Mouse (Mus musculus) cerebellum, postnatal 25 days (tissue): ENCODE results near the gene Ankdd1b.

Experiments used
- DNase-seq, 2 experiments: peaks; one replicate each; pipeline ENCODE4 v3.0.0; 2021; ENCODE audit warnings: mixed read lengths in 2 of 2

The Ankdd1b gene

DNA sequence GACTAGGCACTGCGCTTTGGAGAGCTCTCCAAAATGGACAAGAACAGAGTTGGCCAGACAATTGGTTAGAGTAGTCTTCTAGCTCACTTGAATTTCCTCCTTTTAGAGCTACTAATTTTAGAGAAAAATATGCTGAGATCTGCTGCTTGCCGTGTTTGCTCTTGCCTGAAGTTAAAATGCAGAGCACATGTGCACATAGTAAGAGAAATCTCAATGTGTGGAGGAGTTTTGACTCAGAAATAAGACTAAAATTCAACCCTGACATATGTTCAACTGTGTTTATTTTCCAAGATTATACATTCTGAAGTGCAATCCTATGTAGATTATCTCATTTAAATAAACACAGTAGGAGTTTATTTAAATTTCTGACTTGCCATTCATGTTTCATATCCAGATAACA lies 65.5 kb downstream of the Ankdd1b start:
- no peak for DNase-seq

DNA sequence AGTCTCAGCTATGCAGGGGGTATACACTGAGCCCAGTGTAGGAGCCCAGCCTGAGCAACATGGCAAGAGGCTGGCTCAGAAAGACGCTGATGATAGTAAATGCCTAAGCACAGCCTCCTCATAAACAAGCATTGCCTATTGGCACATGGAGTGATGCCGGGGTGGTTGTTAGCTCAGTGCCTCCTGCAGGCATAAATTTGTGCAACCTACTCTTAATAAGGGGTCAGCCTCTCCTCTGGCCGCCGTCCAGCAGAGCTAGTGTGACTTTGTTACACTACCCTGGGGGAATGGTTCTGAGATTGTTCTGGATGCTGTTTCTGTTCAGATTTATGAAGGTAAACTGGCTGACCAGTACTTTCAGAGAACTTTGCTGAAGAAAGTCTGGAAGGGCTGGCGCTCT lies 69.7 kb downstream of the Ankdd1b start:
- peak in 1 of 2 experiments; percentile 40 for DNase-seq

DNA sequence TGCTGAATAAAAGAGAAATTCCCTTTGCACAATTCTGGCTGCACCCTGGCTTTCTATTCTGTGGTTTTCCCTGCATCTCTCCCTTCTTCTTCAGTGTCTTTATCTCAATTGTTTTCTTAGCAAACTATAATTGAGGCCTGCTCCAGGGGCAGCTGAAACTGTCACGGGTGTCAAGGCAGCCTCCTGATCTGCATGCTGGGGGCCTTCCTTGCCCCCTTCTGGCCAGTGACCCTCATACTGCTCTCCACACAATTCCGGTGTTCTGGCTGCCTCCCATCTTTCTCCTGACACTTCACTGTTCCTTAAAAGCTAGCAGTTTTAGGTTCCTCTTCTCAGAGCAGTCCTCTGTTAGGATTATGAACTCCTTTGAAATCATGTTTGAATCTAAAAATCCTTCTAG lies 81.7 kb downstream of the Ankdd1b start:
- DNase-seq, result no peak

DNA sequence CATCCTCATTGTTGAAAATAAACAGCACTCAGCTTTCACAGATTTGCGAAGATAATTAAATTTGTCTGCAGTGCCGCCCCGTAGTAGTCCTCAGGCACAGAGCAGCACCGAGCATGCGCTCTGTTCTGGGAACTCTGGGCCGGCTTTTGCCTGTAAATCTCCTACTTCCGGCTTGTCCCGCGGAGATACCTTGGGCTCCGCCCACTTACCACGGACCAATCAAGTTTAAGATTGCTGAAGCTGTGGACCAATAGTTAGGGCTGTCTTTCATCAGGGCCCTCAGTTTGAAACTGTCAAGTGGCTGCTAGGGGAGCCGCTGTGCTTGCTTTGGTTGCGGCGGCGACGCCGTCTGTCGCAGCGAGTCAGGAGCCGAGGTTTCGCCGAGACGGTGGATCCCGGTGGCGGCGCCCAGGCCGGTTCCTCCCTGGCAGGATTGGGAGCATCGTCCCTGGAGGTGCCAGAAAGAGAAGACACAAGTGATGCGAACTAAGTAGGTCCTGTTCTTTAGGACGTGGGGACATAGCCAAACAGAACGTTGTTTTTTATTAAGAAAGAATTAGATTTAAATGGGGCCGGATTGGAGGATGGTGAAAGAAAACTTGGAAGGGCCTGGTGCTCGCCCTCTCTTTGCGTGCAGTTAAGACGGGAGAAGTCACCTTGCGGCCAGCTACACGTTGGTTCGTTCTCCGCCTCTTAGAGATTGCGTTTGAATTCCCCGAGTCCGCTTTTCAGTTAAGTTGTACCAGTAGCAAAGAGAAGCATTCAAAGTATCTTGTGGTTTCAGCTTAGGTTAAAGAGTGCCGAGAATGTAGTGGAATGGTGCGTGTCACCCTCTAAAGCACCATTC lies 82.7 kb downstream of the Ankdd1b start, which contains the start of gene Poc5:
Poc5 (plus strand) TSS at position 253 of the 847 bp plus-strand sequence.
- peak; percentile 98 to 100 for DNase-seq

DNA sequence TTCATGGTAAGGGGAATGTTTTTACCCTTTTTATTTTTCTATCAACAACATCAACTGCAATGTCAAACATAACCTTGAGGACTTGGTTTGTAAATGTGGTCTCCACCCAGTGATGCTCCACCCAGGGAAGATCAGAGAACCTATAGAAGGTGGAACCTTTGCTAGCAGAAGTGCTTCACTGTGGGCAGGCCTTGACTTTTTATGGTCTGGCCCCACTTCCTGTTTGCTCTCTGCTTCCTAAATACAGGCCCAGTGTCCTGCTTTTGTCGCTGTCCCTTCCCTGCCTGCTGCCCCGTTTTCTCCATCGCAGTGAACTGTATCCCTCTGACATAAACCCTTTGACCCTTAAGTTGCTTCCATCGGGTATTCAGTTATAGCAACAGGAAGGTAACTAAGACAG lies 93.1 kb downstream of the Ankdd1b start:
- no peak for DNase-seq

DNA sequence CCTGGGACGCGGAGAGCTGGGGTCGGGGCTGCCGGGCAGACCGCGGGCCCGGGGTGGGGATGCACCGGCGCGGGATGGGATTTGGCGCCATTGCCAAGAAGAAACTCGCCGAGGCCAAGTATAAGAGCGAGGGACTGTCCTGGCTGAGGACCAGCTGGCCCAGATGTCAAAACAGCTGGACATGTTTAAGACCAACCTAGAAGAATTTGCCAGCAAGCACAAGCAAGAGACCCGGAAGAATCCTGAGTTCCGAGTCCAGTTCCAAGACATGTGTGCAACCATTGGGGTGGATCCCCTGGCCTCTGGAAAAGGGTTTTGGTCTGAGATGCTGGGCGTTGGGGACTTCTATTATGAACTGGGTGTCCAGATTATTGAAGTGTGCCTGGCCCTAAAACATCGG lies 94.1 kb downstream of the Ankdd1b start:
- no peak for DNase-seq

DNA sequence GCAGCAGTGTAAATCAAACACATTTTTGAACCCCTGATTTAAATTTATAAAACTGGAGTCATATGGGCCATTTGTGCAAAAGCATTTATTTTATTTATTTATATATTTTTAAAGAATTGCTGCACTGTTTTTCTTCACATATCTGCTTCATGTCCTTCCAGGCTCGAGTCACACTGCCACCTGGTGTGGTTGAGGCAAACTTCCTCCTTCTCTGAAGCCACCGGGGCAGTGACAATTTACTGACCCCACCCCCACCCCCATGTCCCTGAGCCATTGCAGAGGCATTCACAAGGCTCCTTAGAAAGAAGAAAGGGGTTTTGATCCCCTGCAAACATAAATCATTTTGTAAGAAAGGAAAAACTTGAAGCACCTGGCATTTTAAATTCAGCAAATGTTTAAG lies 95.5 kb downstream of the Ankdd1b start:
- DNase-seq, result peak in 1 of 2 experiments; percentile 24
